Mouse (Mus musculus): ENCODE data around the gene Rbm20.

- TF ChIP-seq CTCF (IDR thresholded peaks at IDR 0.05), result no peak
- no peak for TF ChIP-seq EP300 (IDR thresholded peaks at IDR 0.05; ENCODE audit: insufficient read depth, low read depth, low read length)
- no peak for TF ChIP-seq POLR2A (IDR thresholded peaks at IDR 0.05; ENCODE audit: insufficient read depth, low read depth, low read length)
Measured at GRCm38 (mm10) chr19:53717364-53717763, 40.3 kb downstream of the Rbm20 start.

Data from heart, adult 2 months (tissue).